Mouse (Mus musculus) CH12.LX (cell line): ENCODE results near the gene Ppp1r1a.

Experiments
- CHD2 ChIP-seq: IDR thresholded peaks from 2 replicates; pipeline ENCODE4 v1.6.1; 2011; ENCODE audit warnings: low read length, improper control_type of control experiment
- CTCF ChIP-seq, 2 experiments: IDR thresholded peaks in 1 of 2; conservative IDR thresholded peaks in 1 of 2; 2 replicates each; pipeline ENCODE4 v1.5.1; 2011 to 2012; ENCODE audit warnings: low read depth in 2 of 2, low read length in 2 of 2, improper control_type of control experiment in 1 of 2, inconsistent platforms in 1 of 2, mild to moderate bottlenecking in 1 of 2, moderate library complexity in 1 of 2
- MAFK ChIP-seq: IDR thresholded peaks from 2 replicates; pipeline ENCODE4 v1.6.1; 2011; ENCODE audit warnings: low read length, improper control_type of control experiment; ENCODE audit not compliant: insufficient replicate concordance
- MAX ChIP-seq: IDR thresholded peaks from 2 replicates; pipeline ENCODE4 v1.6.1; 2011; ENCODE audit warnings: low read length, improper control_type of control experiment
- POLR2A ChIP-seq: IDR thresholded peaks from 2 replicates; pipeline ENCODE4 v1.6.1; 2011; ENCODE audit warnings: low read depth, mild to moderate bottlenecking, improper control_type of control experiment, low read length
- POLR2AphosphoS2 ChIP-seq: IDR thresholded peaks from 2 replicates; pipeline ENCODE4 v1.6.1; 2011; ENCODE audit warnings: low read depth, low read length, improper control_type of control experiment
- USF1 ChIP-seq: IDR thresholded peaks from 2 replicates; pipeline ENCODE4 v1.6.1; 2014; ENCODE audit warnings: low read depth, mild to moderate bottlenecking, inconsistent platforms, low read length, improper control_type of control experiment
- ZC3H11A ChIP-seq: IDR thresholded peaks from 2 replicates; pipeline ENCODE4 v1.6.1; 2012; ENCODE audit warnings: low read depth, mild to moderate bottlenecking, inconsistent platforms, low read length, improper control_type of control experiment
- ZKSCAN1 ChIP-seq: IDR thresholded peaks from 2 replicates; pipeline ENCODE4 v1.6.1; 2012; ENCODE audit warnings: low read depth, inconsistent platforms, low read length, improper control_type of control experiment, borderline replicate concordance
- ZNF384 ChIP-seq: IDR thresholded peaks from 2 replicates; pipeline ENCODE4 v1.6.1; 2012; ENCODE audit warnings: low read depth, low read length, improper control_type of control experiment, inconsistent platforms

DNA sequence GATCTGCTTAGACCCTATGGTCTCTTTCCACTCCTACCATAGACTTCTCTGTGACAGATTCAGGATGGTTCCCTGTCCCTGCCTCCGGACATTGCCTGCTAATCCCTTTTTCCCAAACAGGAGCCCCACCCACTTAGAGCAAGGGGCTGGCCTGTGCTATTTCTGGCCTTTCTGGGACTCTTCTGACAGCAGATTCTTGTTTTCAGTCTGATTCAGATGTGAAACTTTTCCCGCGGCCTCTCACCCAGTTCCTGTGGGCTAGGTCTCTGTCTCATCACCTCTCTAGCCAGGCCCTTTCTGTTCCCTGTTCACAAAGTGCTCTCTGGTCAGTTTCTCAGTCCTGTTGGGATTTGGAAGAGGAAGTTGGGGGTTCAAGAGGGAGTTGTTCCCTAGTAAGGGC is 22.9 kb downstream of the Ppp1r1a start:
- TF ChIP-seq USF1 (no peak), ZKSCAN1 (no peak), POLR2A (no peak), MAFK (no peak), CHD2 (no peak), ZNF384 (no peak), POLR2AphosphoS2 (no peak), CTCF (conservative IDR thresholded peaks at IDR 0.05 in 1 of 2, IDR thresholded peaks at IDR 0.05 in 1 of 2; ENCODE audit: low read depth in 2 of 2, low read length in 2 of 2) (no peak), ZC3H11A (no peak), MAX (no peak)
